Mouse (Mus musculus): ENCODE data around the gene Kctd12.

Kctd12 gene

GRCm38 (mm10) chr14:102982627-102983540 is at the start of gene Kctd12:
TSS of gene Kctd12 (minus strand) at chr14:102982637.
- no peak for DNase-seq (ENCODE audit: extremely low read depth, low read depth)

GRCm38 (mm10) chr14:103029203-103029602 is 46.8 kb upstream of the Kctd12 start:
- no peak for DNase-seq (ENCODE audit: extremely low read depth, low read depth)

GRCm38 (mm10) chr14:103020046-103020445 is 37.6 kb upstream of the Kctd12 start:
- no peak for DNase-seq (ENCODE audit: extremely low read depth, low read depth)

GRCm38 (mm10) chr14:103017009-103017408 is 34.6 kb upstream of the Kctd12 start:
- DNase-seq (ENCODE audit: extremely low read depth, low read depth), result no peak

- DNase-seq (ENCODE audit: extremely low read depth, low read depth), result peak; percentile 79
Observed at GRCm38 (mm10) chr14:103012563-103013150, 30.2 kb upstream of the Kctd12 start.

GRCm38 (mm10) chr14:103011782-103012181 is 29.3 kb upstream of the Kctd12 start:
- DNase-seq (ENCODE audit: extremely low read depth, low read depth), result peak; percentile 62

- DNase-seq (ENCODE audit: extremely low read depth, low read depth), result no peak
Observed at GRCm38 (mm10) chr14:103007737-103008136, 25.3 kb upstream of the Kctd12 start.

GRCm38 (mm10) chr14:102994662-102995561 is 12.5 kb upstream of the Kctd12 start:
- peak; percentile 21 for DNase-seq (ENCODE audit: extremely low read depth, low read depth)

- no peak for DNase-seq (ENCODE audit: extremely low read depth, low read depth)
Observed at GRCm38 (mm10) chr14:102990765-102991164, 8.3 kb upstream of the Kctd12 start.

- DNase-seq (ENCODE audit: extremely low read depth, low read depth), result no peak
Observed at GRCm38 (mm10) chr14:102989866-102990265, 7.4 kb upstream of the Kctd12 start.

- DNase-seq (ENCODE audit: extremely low read depth, low read depth), result no peak
Observed at GRCm38 (mm10) chr14:102989254-102989653, 6.8 kb upstream of the Kctd12 start.

GRCm38 (mm10) chr14:102987626-102988025 is 5.2 kb upstream of the Kctd12 start:
- no peak for DNase-seq (ENCODE audit: extremely low read depth, low read depth)

GRCm38 (mm10) chr14:102983686-102984085 is 1.2 kb upstream of the Kctd12 start:
- DNase-seq (ENCODE audit: extremely low read depth, low read depth), result no peak

GRCm38 (mm10) chr14:102982016-102982626 is 316 bp downstream of the Kctd12 start:
- DNase-seq (ENCODE audit: extremely low read depth, low read depth), result no peak

GRCm38 (mm10) chr14:102981441-102982015 is 909 bp downstream of the Kctd12 start:
- DNase-seq (ENCODE audit: extremely low read depth, low read depth), result no peak

GRCm38 (mm10) chr14:102980986-102981385 is 1.5 kb downstream of the Kctd12 start:
- DNase-seq (ENCODE audit: extremely low read depth, low read depth), result no peak

GRCm38 (mm10) chr14:102980481-102980880 is 2.0 kb downstream of the Kctd12 start:
- DNase-seq (ENCODE audit: extremely low read depth, low read depth), result no peak

GRCm38 (mm10) chr14:102979831-102980230 is 2.6 kb downstream of the Kctd12 start:
- DNase-seq (ENCODE audit: extremely low read depth, low read depth), result no peak

- no peak for DNase-seq (ENCODE audit: extremely low read depth, low read depth)
Observed at GRCm38 (mm10) chr14:102975865-102976264, 6.6 kb downstream of the Kctd12 start.

GRCm38 (mm10) chr14:102968824-102969223 is 13.6 kb downstream of the Kctd12 start:
- DNase-seq (ENCODE audit: extremely low read depth, low read depth), result no peak

- DNase-seq (ENCODE audit: extremely low read depth, low read depth), result no peak
Observed at GRCm38 (mm10) chr14:102966241-102966640, 16.2 kb downstream of the Kctd12 start.

Data from MEL-GATA-1-ER (cell line).